Mouse (Mus musculus): ENCODE data around the gene Sh3gl3.

Gene Sh3gl3

DNA sequence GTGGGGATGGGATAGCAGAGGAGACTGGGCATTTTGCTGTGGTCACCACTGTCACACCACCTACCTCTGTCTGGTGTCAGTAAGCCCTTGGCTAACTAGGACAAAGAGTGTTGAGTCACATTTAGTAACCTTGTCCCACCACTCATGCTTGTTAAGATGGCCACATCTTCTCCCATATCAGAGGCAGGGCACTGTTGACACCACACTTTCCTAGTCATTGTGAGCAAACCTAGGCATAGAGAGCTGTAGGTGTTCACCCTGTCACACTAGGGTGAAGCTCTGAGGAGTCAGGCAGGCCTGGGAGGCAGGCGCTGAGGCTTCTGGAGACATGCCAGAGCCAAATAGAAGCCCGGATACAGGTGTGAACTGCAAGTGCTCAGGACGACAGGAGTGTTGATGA is at the start of gene Sh3gl3:
Gene Sh3gl3 (plus strand): TSS at position 301 of the 400 bp plus-strand sequence.
- no peak for DNase-seq (ENCODE audit: low spot score in 2 of 2)

DNA sequence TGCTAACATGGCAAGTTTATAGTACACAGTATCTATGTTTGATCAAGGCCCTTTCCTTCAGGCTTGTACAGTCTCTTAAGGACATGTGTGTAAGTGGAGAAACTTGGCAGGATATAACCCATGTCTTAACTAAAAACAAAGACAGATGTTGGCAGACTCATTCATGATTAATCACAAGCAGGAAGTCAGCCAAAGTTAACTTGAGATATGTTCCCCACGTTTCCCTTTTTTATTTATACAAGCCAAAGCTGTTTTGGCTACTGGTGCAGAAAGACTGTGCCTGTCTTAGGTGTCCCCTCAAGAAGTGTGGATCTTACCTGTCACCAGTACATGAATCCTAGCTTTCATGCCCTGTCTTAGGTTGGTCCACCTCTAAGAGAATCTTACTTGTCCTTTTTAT is 35.4 kb upstream of the Sh3gl3 start:
- DNase-seq (ENCODE audit: low spot score in 2 of 2) = no peak

DNA sequence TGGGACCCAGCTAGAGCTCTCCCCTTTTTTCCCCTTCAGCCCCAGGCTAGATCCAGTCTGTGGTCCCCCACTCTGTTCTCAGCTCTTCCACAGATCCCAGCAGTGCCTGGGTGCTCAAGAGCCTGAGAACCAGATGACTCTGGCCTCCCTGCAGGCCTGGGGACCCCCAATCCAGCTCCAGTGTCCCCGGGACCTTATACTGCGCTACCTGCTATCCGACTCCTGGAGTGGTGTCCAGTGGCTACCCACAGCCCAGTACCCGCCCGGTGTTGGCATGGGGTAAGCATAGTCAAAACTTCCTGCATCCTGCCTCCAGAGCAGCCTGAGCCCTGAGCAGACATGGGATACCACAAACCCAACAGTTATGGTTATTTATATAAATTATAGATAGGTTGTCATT is 26.5 kb upstream of the Sh3gl3 start:
- no peak for DNase-seq (ENCODE audit: low spot score in 2 of 2)

DNA sequence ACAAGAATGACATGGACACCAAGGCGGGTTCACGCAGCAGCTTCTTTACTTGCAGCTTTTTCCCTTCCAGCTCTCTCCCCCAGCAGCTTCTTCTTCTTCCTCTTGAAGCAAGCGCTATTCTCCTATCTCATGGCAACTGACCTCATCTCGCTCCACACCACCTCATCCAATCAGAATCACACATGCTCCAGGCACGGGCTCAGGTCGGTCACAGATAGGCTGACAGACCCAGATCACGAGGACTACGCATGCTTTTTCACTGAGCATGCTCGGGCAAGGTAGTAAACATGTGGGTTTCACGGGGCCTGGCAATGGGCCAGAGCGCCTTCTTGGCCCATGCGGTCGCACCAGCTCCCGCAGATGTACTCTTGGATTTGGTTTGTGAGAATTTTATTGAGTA is 9.0 kb upstream of the Sh3gl3 start:
- no peak for DNase-seq (ENCODE audit: low spot score in 2 of 2)

DNA sequence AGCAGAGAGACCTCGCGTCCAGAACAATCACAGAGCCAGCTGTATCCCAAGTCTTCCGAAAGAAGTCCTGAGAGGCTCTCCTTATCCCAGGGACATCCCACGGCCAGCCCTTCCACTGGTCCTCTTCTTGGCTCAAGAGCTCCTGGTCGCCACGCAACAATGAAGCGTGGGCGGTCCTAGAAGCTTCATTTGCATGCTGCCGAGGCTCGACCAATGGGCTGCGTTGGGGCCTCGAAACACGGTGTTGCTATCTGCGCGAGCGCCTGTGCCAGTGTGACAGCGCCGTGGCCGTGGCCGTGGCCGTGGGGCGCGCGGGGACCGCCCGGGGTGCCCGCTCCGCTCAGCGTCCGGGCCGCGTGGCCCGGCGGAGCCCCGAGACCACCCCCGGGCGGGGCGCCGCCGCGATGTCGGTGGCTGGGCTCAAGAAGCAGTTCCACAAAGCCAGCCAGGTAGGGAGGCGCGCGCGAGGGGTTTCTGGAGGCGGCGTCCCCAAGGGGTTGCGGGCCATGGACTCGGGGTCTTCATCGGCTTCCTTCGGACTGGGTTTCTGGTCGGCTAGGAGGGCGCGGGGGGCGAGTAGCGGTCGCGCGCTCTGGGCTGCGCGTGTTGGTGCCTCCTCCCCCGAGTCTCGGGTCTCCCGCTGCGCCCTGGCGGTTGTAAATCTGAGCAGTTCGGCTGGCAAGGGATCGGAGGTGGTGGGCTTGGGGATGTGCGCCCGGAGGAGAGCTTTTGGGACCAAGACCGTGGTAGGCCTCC is 1.1 kb downstream of the Sh3gl3 start:
- peak; percentile 39 to 67 for DNase-seq (ENCODE audit: low spot score in 2 of 2)

DNA sequence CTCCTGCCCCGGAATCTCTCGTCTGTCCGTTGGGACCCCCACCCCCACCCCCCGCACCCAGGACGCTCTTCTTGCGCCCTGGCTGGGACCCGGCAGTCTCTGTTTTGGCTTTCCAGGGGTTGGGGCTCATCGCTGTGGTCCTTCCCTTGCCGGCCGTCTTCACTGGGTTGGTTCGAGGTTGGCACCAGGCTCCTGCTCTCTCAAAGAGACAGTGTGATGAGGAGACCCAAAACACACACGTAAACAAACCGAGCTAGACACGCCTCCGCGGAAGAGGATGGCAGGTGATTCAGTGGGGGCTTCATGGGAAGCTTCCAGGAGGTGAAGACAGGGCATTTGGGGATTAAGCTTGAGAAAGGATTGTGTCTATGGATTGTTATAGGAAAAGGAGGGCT is 1.7 kb downstream of the Sh3gl3 start:
- no peak for DNase-seq (ENCODE audit: low spot score in 2 of 2)

DNA sequence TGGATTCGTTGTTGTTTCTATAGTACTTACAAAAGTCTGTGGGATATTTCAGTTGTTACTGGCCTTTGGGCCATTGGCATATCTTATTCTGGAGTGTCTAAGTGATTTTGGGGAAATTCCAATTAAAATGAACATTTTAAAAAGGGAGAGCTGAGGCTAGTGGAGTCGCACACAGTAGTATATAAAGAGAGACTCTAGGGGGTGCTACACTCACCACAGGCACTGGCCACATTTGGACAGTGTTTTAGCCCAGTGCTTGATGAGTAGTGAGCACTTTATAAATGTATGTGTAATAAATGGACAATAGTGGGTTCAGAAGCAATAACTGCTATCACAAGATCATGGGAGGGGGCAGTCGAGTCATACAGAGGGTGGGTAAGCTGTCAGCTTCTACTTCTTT is 2.6 kb downstream of the Sh3gl3 start:
- no peak for DNase-seq (ENCODE audit: low spot score in 2 of 2)

DNA sequence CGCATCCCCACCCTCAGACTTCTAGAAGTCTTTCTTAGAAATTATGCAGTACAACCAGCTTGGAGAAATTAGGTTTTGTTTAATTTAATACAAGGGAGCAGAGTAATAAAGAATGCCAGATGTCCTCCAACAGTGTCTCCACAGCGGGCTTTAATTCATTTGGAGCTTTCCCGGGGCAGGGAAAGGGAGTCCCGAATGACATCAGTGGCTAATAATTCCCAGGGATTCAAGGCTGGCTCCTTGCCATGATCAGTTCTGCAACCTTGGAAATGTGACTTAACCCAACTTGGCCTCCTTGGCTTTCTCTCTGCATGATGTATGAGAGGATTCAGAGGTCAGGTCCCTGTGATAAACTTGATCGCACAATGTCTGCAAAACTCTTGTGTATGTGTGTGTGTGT is 3.7 kb downstream of the Sh3gl3 start:
- DNase-seq (ENCODE audit: low spot score in 2 of 2) = no peak

DNA sequence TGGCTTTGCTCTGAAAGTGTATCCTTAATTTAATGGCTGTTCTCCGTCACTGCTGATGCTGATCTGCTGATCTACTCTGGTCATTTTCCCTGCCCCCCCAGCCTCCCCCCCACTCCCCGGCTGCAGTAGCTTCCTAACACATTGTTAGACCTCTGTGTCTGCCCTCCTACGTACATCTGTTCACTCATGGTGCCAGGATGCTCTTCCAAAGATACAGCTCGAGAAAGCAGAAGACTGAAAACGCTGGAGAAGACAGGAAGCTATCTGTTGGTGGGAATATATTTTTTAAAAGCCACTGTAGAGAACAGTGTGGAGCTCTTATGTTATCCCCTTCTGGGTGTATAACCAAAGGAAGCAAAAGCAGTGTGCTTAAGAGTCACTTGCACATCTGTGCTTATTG is 7.3 kb downstream of the Sh3gl3 start:
- DNase-seq (ENCODE audit: low spot score in 2 of 2) = no peak

DNA sequence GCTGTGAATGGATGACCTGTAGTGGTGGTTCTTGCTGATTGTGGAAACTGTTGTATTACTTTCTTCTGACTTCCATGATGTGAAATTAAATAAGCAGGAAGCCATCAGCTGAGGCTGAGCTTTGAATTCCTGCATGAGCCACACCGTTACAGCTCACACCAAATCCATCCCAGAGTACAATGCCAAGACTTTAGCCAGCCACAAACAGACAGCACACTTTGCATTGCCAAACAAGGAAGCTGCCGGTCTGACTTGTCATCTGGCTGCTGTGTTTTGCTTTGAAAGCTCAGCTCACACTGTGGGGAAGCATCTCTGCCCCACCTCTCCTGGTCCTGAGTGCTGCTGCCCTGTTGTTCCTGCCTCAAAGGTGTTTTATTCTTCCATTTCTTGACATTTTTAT is 9.1 kb downstream of the Sh3gl3 start:
- DNase-seq (ENCODE audit: low spot score in 2 of 2) = no peak

DNA sequence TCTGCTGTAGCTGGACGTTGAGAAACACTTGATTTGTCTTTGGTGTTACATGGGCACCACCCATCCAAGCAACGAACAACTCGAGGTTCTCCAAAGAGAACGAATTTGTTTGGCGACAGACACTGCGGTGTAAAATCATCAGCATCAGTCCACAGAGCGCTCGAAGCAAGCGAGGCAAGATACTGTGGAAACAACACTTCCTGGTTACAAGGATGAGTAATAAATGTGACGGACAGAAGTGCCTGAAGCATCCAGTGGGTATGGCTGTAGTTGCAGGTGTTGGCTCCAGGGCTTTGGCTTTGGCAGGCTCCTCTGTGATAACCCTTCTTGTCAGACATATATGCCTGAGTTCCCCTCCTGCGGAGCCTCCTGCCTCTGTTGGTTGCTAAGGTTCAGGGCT is 18.0 kb downstream of the Sh3gl3 start:
- DNase-seq (ENCODE audit: low spot score in 2 of 2) = no peak

DNA sequence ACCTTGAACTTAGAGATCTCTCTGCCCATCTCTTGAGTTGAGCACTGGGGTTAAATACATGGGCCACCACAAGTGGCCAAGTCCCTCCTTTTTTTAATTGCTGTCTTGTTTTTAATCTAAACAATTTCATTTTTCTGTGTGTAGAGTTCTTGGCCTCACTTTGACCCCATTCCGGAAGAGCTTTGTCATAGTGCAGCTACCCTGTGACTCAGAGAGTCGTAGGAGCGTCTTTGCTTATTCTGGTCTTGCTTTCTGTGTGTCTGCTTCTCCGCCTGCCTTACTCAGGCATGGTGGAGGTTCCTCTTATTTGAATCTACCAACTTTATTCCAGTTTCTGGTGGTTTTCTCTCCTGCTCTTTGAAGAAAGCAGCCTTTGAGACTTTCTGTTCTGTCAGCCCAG is 18.9 kb downstream of the Sh3gl3 start:
- no peak for DNase-seq (ENCODE audit: low spot score in 2 of 2)

DNA sequence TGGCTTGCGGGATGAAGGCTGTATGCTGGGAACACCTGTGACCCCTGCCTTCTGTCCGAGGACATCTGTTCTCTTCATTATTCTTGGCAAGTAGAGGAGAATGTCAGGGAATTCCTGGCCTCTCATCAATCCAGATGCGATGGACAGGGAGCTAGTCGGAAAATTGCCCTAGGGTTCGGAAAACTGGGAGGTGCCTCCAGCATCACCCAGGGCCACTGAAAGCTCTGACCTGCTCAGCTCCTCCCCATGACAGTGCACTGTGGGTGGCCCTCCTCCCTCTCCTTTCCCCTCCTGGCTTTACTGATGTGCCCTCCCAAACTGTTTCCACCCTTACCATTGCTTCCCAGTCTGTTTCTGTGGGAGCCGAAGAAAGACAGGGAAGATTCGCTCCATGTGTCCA is 29.5 kb downstream of the Sh3gl3 start:
- no peak for DNase-seq (ENCODE audit: low spot score in 2 of 2)

DNA sequence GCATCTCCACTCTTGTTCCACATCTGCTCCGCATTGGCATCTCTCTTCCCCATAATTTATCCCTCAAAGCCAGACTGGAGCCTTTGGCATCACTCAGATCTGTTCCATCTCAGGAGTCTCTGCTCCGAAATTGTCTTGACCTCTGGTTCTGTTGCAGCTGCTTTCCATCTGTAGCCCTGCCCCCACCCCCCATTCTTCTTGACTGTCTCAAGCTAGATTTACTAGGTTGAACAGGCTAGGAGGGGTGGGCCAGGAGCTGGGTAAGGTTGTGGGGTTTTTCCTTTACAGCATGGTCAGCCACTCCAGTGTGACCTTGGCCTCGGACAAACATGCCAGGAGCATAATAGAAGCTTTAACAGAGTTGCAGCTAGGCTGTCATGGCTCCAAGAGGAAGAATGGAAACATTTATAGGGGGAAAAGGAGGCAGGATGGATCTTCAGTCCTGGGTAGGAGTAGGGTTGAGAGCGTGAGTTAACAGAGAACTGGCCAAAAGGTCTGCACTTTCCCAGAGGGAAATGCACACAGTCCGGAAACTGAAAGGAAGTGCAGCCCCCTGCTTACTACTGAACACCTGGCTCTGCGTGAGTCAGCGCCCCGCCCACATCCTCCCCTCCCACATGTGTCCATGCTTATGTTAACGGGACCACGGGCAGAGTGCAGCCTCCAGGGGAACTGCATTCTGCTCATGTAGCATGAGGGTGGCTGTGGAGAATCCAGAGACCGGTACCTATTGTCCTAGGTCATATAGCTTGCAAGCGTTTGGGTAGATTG is 30.6 kb downstream of the Sh3gl3 start:
- DNase-seq (ENCODE audit: low spot score in 2 of 2) = no peak

DNA sequence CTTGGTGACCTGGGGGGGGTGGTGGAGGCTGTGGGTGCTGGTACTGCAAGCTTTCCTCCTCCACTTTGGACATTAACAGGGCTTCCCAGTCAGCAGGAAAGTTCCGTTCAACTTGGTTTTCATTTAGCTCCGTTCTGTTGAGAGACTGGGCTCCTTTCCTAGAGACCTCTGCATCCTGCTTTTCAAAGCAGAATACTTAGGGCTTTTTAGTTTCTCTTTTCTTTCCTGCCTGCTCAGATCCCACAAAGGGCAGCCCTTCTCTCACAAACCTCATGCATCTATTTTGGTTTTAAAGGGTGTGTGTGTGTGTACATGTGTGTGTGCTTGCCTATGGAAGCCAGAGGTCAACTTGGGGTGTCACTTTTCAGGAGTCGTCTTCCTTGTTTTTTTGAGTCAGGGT is 31.3 kb downstream of the Sh3gl3 start:
- no peak for DNase-seq (ENCODE audit: low spot score in 2 of 2)

DNA sequence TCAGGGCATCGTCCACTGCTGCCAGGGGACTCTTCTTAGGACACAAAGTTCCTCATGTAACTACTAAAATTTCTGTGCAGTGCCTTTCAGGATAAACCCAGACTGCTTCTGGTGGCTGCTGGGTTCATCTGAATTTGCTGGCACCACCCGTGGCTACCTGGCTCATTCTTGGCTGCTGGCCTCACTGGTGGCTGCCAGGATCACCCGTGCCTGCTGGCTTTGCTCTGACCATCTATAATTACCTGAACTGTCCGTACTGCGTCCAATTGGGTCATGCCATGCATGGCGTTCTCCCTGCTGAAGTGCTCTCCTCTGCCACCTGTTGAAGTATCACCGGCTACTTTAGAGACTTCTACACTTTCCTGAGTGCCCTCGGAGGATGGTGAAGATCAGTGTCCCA is 33.1 kb downstream of the Sh3gl3 start:
- DNase-seq (ENCODE audit: low spot score in 2 of 2) = no peak

DNA sequence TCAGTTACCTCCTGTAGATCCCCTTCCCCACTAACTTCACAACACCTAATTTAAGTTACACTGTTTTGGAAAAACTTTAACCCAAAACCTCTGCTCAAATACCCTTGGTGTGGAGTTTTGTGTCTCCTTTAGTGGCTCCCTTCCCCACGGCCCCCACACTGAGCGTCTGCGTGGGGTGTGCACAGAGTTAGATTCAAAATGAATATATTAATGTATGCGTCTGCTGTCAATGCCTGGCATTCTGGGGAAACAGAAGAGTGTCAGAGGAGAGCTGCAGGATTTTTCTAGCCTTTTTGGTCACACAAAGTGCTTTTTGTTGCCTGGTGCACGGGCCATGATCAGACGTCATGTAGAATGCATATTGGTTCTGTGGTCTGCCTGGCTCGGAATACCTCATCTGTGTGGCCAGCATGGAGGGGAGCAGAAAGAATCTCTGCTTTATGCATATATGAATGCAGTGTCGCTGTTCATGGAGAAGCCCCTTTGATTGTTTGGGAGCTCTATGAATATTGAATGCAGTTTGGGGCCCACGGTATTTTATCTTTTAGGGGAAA is 47.8 kb downstream of the Sh3gl3 start:
- no peak for DNase-seq (ENCODE audit: low spot score in 2 of 2)

DNA sequence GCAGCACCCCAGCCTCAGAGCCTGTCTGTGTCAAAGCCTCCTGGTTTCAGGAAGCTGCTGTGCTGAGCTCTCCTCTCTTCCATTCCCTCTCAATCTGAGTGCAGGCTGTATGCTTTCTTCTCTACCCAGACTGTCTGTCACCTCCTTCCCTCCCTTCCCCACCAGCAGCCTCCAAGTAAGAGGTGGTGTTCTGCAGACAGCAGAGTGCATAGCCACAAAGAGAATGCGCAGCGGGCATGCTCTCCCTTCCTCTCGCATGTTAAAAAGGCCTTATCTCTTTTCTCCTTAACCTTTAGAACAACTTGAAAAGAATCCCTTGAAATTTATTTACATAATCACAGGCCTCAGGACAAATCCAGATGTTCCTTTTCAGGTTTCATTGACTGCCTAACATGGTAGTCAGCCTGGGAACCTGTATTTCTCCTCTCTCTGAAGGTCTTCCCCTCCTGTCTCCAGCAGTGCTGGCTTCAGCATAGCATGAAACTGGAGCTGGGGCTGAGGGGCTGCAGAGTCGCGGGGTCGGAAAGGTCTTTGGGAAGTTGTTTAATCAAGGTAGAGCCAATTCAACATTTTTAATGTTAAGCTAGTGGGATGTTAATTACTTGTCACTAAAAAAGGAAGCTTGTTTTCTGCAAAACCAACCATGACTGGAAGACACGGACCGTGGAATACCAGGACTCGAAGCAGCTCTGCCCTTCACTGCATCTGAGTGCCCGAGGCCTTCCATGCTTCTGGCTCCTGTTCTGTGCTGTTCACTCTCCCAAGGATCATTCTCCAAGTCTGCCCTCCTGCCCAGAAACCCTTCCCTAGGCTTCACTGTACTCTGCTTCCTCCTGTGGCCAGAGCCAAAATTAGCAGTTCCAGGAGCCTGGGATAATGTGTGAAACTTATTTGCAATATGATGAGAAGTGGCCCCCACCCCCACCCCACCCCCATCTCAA is 50.5 kb downstream of the Sh3gl3 start:
- no peak for DNase-seq (ENCODE audit: low spot score in 2 of 2)

DNA sequence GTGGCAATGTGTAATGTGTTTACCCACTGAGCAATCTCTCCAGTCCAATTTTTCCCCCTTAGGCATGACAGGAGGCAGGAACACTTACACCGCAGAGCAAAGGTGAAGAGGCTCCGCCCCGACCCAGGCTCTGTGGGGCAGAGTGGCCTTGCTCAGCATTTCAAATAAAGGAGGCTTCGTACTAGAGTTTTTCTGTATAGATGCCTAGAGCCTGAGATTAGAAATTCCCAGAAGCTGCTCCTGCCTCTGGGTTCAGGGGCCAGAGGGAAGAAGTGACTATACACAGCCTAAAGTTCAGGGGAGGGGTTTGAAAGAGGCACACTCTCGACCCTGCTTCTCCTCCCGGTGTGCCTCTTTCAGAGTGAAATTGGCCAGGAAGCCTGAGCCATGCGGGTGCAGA is 59.6 kb downstream of the Sh3gl3 start:
- DNase-seq (ENCODE audit: low spot score in 2 of 2) = no peak

DNA sequence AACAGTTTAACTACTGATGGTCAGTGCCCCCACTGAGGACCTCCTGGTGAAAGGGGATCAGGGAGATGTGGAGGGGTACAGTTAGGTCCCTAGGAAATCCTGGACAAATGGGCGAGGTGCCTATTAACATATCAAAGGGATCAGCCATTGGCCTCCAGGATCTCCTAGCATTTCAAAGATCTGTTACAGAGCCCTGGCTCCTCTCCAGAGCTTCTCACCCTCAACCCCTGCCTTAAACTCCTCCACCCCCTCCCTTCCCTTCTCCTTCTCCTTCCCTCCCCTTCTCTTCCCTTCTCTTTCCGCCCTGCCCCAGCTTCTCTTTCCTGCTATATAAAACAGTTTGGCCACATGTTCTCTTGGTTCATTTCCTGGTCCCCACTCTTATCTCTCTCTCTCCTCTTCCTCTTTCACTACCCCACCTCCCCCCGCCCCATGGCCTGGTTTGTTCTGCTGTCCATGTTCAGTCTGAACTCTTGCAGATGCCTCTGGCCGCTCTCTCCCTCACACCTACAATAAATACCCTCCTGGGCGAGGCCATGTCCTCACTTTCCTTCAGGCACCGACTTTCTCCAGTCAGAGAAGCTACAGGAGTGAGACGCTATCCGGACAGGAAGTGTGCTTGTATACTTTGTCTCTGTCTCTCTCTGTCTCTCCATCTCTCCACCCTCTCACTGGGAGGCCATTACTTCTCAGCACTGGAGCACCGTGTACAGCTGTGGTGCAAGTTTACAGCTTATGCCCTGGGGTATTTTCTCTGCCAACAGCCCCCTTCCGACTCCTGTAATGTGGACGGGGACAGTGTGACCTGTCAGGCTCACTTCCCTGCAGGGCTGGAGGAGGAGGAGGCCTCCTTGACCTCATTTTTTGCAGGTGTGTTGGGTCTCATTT is 60.6 kb downstream of the Sh3gl3 start:
- DNase-seq (ENCODE audit: low spot score in 2 of 2) = no peak

DNA sequence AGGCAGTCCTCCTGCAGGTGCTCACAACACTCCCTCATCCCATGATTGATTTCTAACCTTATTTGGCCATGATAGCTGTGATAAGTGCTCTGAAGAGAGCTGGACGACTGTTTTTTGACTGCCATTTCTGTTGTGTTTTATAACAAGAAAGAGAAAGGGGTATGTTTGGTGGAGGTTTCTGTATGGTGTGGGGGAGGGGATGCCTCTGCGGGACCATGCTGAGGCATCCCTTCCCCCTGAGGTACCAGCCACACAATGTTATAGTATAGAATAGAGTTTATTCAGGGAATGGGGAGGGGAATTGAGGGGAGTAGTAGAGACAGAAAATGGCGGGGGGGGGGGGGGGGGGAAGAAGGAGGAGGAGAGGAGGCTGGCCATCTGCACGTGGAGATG is 61.3 kb downstream of the Sh3gl3 start:
- no peak for DNase-seq (ENCODE audit: low spot score in 2 of 2)

All from spleen, postnatal 4 days (tissue).